Comparison of ENCODE assay signal across 10 mouse cellular contexts in genomic region chr19:60463896-60464295, GRCm38 (mm10). TPM values are rescaled to one million over a fixed set of nuclear protein-coding genes. Genes with fewer than 3 reads are reported as not detected.
DNase-seq lines count a peak whose midpoint lies in the region; ATAC-seq and TF ChIP-seq lines count a peak whose summit lies in the region.
"Had no signal": no experiment of that assay in that cellular context is flagged by ENCODE, and none has a peak within 500 bp of the region (broad histone marks: within the 10 kb centered on the region; RNA-seq: fewer than 3 reads in every experiment).

No protein-coding gene starts in this region.

- WGBS in kidney, embryonic 14.5 days = 43% methylated on average over 3 of the region's 3 CpGs
- 28% methylated on average over 3 of the region's 3 CpGs for WGBS in intestine, embryonic 16.5 days

- DNase-seq in kidney, adult 18-20 months = peak; percentile 9
- peak; percentile 38 for DNase-seq in cerebellum, adult 11-12 months
- DNase-seq in gastrocnemius, adult 2 months = peak; percentile 67
- DNase-seq in left cerebral cortex, postnatal 36 days (ENCODE audit: low spot score in 2 of 2) = peak; percentile 78 to 82
- peak; percentile 90 to 91 for DNase-seq in right cerebral cortex, postnatal 10 days (ENCODE audit: low spot score in 2 of 2)

- H3K4me2 ChIP-seq in kidney, embryonic 14.5 days (replicated peaks; ENCODE audit: low read depth, low read length) = no peak overlapping the region
- H3K4me2 ChIP-seq in intestine, embryonic 16.5 days (ENCODE audit: low read depth, low read length) = no peak overlapping the region

- intact Hi-C loops in gastrocnemius, adult 2 months (cut with DNase I) = loop anchor here (10.0 kb wide), 1 partner anchor 141 kb away; no protein-coding TSS in a partner anchor
- intact Hi-C loops in left cerebral cortex, postnatal 36 days (cut with DNase I) = loop anchor here (10.0 kb wide), 1 partner anchor 91 kb away; no protein-coding TSS in a partner anchor

- no peak overlapping the region for H3K9ac ChIP-seq in kidney, embryonic 14.5 days (ENCODE audit: low read depth, low read length)
- H3K9ac ChIP-seq in intestine, embryonic 16.5 days (ENCODE audit: low read depth, low read length) = no peak overlapping the region

- H3K27me3 ChIP-seq in kidney, embryonic 14.5 days (ENCODE audit: control insufficient read depth, insufficient read depth, low read length) = peaks cover 30% of the 10 kb centered on the region
- H3K27me3 ChIP-seq in intestine, embryonic 16.5 days (replicated peaks; ENCODE audit: control insufficient read depth, insufficient read depth, low read length) = peaks cover 26% of the 10 kb centered on the region

- H3K4me1 ChIP-seq in kidney, embryonic 14.5 days (ENCODE audit: control insufficient read depth, insufficient read depth, low read length) = peaks cover 8% of the 10 kb centered on the region; the same call in 1 of the 2 replicates
- H3K4me1 ChIP-seq in intestine, embryonic 16.5 days (ENCODE audit: control insufficient read depth, insufficient read depth, low read length) = peaks cover 6% of the 10 kb centered on the region

- H3K36me3 ChIP-seq in kidney, embryonic 14.5 days (ENCODE audit: control insufficient read depth, insufficient read depth, low read length) = no peaks in the 10 kb centered on the region
- no peaks in the 10 kb centered on the region for H3K36me3 ChIP-seq in intestine, embryonic 16.5 days (ENCODE audit: control insufficient read depth, insufficient read depth, low read length)
- H3K36me3 ChIP-seq: G1E had no signal

- no peak for ATAC-seq in kidney, embryonic 14.5 days (ENCODE audit: low FRiP score, low TSS enrichment)
- ATAC-seq in intestine, embryonic 16.5 days = peak; percentile 40
- no peak for ATAC-seq in monocyte, adult 5-6 weeks (replicated peaks; ENCODE audit: insufficient number of reproducible peaks, low FRiP score, low TSS enrichment, poor library complexity, severe bottlenecking)

- TF ChIP-seq CTCF in gastrocnemius, adult 2 months (IDR thresholded peaks at IDR 0.05) = no peak

- no peaks in the 10 kb centered on the region for H3K9me3 ChIP-seq in kidney, embryonic 14.5 days (ENCODE audit: control insufficient read depth, low read length)
- no peaks in the 10 kb centered on the region for H3K9me3 ChIP-seq in intestine, embryonic 16.5 days (ENCODE audit: control insufficient read depth, low read length)

- no peak overlapping the region for H3K27ac ChIP-seq in kidney, embryonic 14.5 days (ENCODE audit: low read depth, low read length)
- no peak overlapping the region for H3K27ac ChIP-seq in gastrocnemius, adult 2 months
- H3K27ac ChIP-seq in intestine, embryonic 16.5 days (ENCODE audit: low read length) = no peak overlapping the region

- H3K4me3 ChIP-seq in kidney, embryonic 14.5 days (ENCODE audit: low read length) = no peak overlapping the region
- no peak overlapping the region for H3K4me3 ChIP-seq in gastrocnemius, adult 2 months
- no peak overlapping the region for H3K4me3 ChIP-seq in intestine, embryonic 16.5 days (ENCODE audit: low read length)

RNA-seq across cellular contexts. Expression of gene Prlhr, which starts 4.2 kb away (rescaled TPM):
- polyA plus RNA-seq in kidney, embryonic 14.5 days (2014; fragmentation: Nextera tagmentation; extraction: Ambion mirVana) = not detected in 2 replicates
- not detected for total RNA-seq in gastrocnemius, adult 2 months (2021)
- polyA plus RNA-seq in intestine, embryonic 16.5 days (2015; fragmentation: Nextera tagmentation; extraction: Ambion mirVana) = not detected in 2 replicates
- total RNA-seq in left cerebral cortex, postnatal 36 days (2021) = not detected
- total RNA-seq in monocyte, adult 5-6 weeks (2017) = not detected in 3 replicates
- polyA plus RNA-seq: G1E; large intestine, adult 2 months had no signal

Comparison
In these comparisons a context has a peak if more than half of its experiments do, and no peak if none do; other contexts are left out.
1. DNase-seq: peak in every context shown above with its lines; median percentile 90 in right cerebral cortex, postnatal 10 days; 80 in left cerebral cortex, postnatal 36 days; 67 in gastrocnemius, adult 2 months; 38 in cerebellum, adult 11-12 months; 9 in kidney, adult 18-20 months.